Mouse (Mus musculus): Measurements from ENCODE around the gene Chrnb4.

GRCm38 (mm10) chr9:54994381-54994780 is 54.2 kb downstream of the Chrnb4 start:
- no peak for TF ChIP-seq CTCF (IDR thresholded peaks at IDR 0.05; ENCODE audit: low read depth, low read length)
- TF ChIP-seq POLR2A (IDR thresholded peaks at IDR 0.05; ENCODE audit: borderline replicate concordance, low read depth, low read length): no peak
